Mouse (Mus musculus): ENCODE results near the gene Mlycd. TPM values are rescaled to one million over a fixed set of nuclear protein-coding genes. Genes with fewer than 3 reads are reported as not detected.

The Mlycd gene
- polyA plus RNA-seq, 1 experiment: 14.2 TPM

GRCm38 (mm10) chr8:119378476-119378875 is 16.2 kb upstream of the Mlycd start:
- Histone ChIP-seq H3K4me1 (ENCODE audit: control insufficient read depth, insufficient read depth, low read length) (no peaks in the 10 kb centered on the region), H3K4me3 (ENCODE audit: insufficient read depth, low read length) (no peak overlapping the region), H3K27ac (ENCODE audit: insufficient read depth, low read depth, low read length) (no peak overlapping the region)
- no peak for TF ChIP-seq CTCF (IDR thresholded peaks at IDR 0.05; ENCODE audit: low read depth, low read length)
- TF ChIP-seq POLR2A (IDR thresholded peaks at IDR 0.05; ENCODE audit: borderline replicate concordance, low read depth, low read length): no peak

- no peak overlapping the region for H3K27ac ChIP-seq (ENCODE audit: insufficient read depth, low read depth, low read length)
- H3K4me1 ChIP-seq (ENCODE audit: control insufficient read depth, insufficient read depth, low read length): no peaks in the 10 kb centered on the region
- TF ChIP-seq CTCF (IDR thresholded peaks at IDR 0.05; ENCODE audit: low read depth, low read length) (no peak), POLR2A (IDR thresholded peaks at IDR 0.05; ENCODE audit: borderline replicate concordance, low read depth, low read length) (no peak)
- no peak overlapping the region for H3K4me3 ChIP-seq (ENCODE audit: insufficient read depth, low read length)
Measured at GRCm38 (mm10) chr8:119380619-119381018, 14.1 kb upstream of the Mlycd start.

GRCm38 (mm10) chr8:119384478-119384877 is 10.2 kb upstream of the Mlycd start:
- TF ChIP-seq CTCF (IDR thresholded peaks at IDR 0.05; ENCODE audit: low read depth, low read length) (no peak), POLR2A (IDR thresholded peaks at IDR 0.05; ENCODE audit: borderline replicate concordance, low read depth, low read length) (no peak)
- no peaks in the 10 kb centered on the region for H3K4me1 ChIP-seq (ENCODE audit: control insufficient read depth, insufficient read depth, low read length)
- H3K4me3 ChIP-seq (ENCODE audit: insufficient read depth, low read length): no peak overlapping the region
- H3K27ac ChIP-seq (ENCODE audit: insufficient read depth, low read depth, low read length): no peak overlapping the region

GRCm38 (mm10) chr8:119385854-119386253 is 8.8 kb upstream of the Mlycd start:
- Histone ChIP-seq H3K4me3 (ENCODE audit: insufficient read depth, low read length) (no peak overlapping the region), H3K27ac (ENCODE audit: insufficient read depth, low read depth, low read length) (no peak overlapping the region), H3K4me1 (ENCODE audit: control insufficient read depth, insufficient read depth, low read length) (no peaks in the 10 kb centered on the region)
- no peak for TF ChIP-seq POLR2A (IDR thresholded peaks at IDR 0.05; ENCODE audit: borderline replicate concordance, low read depth, low read length)

- Histone ChIP-seq H3K4me3 (ENCODE audit: insufficient read depth, low read length) (no peak overlapping the region), H3K27ac (ENCODE audit: insufficient read depth, low read depth, low read length) (no peak overlapping the region), H3K4me1 (ENCODE audit: control insufficient read depth, insufficient read depth, low read length) (no peaks in the 10 kb centered on the region)
- TF ChIP-seq CTCF (IDR thresholded peaks at IDR 0.05; ENCODE audit: low read depth, low read length) (no peak), POLR2A (IDR thresholded peaks at IDR 0.05; ENCODE audit: borderline replicate concordance, low read depth, low read length) (no peak)
Measured at GRCm38 (mm10) chr8:119386988-119387387, 7.7 kb upstream of the Mlycd start.

- no peak overlapping the region for H3K27ac ChIP-seq (ENCODE audit: insufficient read depth, low read depth, low read length)
- no peak for TF ChIP-seq POLR2A (IDR thresholded peaks at IDR 0.05; ENCODE audit: borderline replicate concordance, low read depth, low read length)
- TF ChIP-seq CTCF (IDR thresholded peaks at IDR 0.05; ENCODE audit: low read depth, low read length): no peak
Measured at GRCm38 (mm10) chr8:119394097-119394496, 581 bp upstream of the Mlycd start.

GRCm38 (mm10) chr8:119395072-119395950 is 633 bp downstream of the Mlycd start:
- TF ChIP-seq POLR2A (IDR thresholded peaks at IDR 0.05; ENCODE audit: borderline replicate concordance, low read depth, low read length) (no peak), CTCF (IDR thresholded peaks at IDR 0.05; ENCODE audit: low read depth, low read length) (no peak)
- Histone ChIP-seq H3K27ac (ENCODE audit: insufficient read depth, low read depth, low read length) (peak overlapping the region; percentile 55; the same call in 1 of the 2 replicates), H3K4me3 (ENCODE audit: insufficient read depth, low read length) (peak overlapping the region; percentile 88), H3K4me1 (ENCODE audit: control insufficient read depth, insufficient read depth, low read length) (peaks cover 9% of the 10 kb centered on the region)

More at GRCm38 (mm10) chr8:119394097-119394496, 581 bp upstream of the Mlycd start:
- Histone ChIP-seq H3K4me1 (ENCODE audit: control insufficient read depth, insufficient read depth, low read length) (peaks cover 9% of the 10 kb centered on the region), H3K4me3 (ENCODE audit: insufficient read depth, low read length) (peak overlapping the region; percentile 83)

- no peak overlapping the region for H3K4me3 ChIP-seq (ENCODE audit: insufficient read depth, low read length)
- no peak overlapping the region for H3K27ac ChIP-seq (ENCODE audit: insufficient read depth, low read depth, low read length)
- H3K4me1 ChIP-seq (ENCODE audit: control insufficient read depth, insufficient read depth, low read length): peaks cover 9% of the 10 kb centered on the region
- TF ChIP-seq CTCF (IDR thresholded peaks at IDR 0.05; ENCODE audit: low read depth, low read length) (no peak), POLR2A (IDR thresholded peaks at IDR 0.05; ENCODE audit: borderline replicate concordance, low read depth, low read length) (no peak)
Measured at GRCm38 (mm10) chr8:119398558-119398957, 3.9 kb downstream of the Mlycd start.

- Histone ChIP-seq H3K4me3 (ENCODE audit: insufficient read depth, low read length) (no peak overlapping the region), H3K27ac (ENCODE audit: insufficient read depth, low read depth, low read length) (no peak overlapping the region), H3K4me1 (ENCODE audit: control insufficient read depth, insufficient read depth, low read length) (peaks cover 7% of the 10 kb centered on the region)
- TF ChIP-seq CTCF (IDR thresholded peaks at IDR 0.05; ENCODE audit: low read depth, low read length) (no peak), POLR2A (IDR thresholded peaks at IDR 0.05; ENCODE audit: borderline replicate concordance, low read depth, low read length) (no peak)
Measured at GRCm38 (mm10) chr8:119399255-119399654, 4.6 kb downstream of the Mlycd start.

GRCm38 (mm10) chr8:119400122-119400671 is 5.5 kb downstream of the Mlycd start:
- no peak overlapping the region for H3K27ac ChIP-seq (ENCODE audit: insufficient read depth, low read depth, low read length)
- TF ChIP-seq CTCF (IDR thresholded peaks at IDR 0.05; ENCODE audit: low read depth, low read length) (no peak), POLR2A (IDR thresholded peaks at IDR 0.05; ENCODE audit: borderline replicate concordance, low read depth, low read length) (no peak)
- H3K4me3 ChIP-seq (ENCODE audit: insufficient read depth, low read length): no peak overlapping the region
- H3K4me1 ChIP-seq (ENCODE audit: control insufficient read depth, insufficient read depth, low read length): peaks cover 6% of the 10 kb centered on the region
